Mouse (Mus musculus) cerebellum, postnatal 25 days (tissue): Measurements from ENCODE around the gene Tnfsf15.

Experiments
- DNase-seq, 2 experiments: peaks; one replicate each; pipeline ENCODE4 v3.0.0; 2021; ENCODE audit warnings: mixed read lengths in 2 of 2

The Tnfsf15 gene

GRCm38 (mm10) chr4:63744693-63745171, at the start of gene Tnfsf15:
Gene Tnfsf15, minus strand, starts transcription at chr4:63745113.
- peak; percentile 89 to 94 for DNase-seq

GRCm38 (mm10) chr4:63792328-63792727, 47.4 kb upstream of the Tnfsf15 start:
- no peak for DNase-seq

- DNase-seq: no peak
Observed at GRCm38 (mm10) chr4:63785466-63785865, 40.6 kb upstream of the Tnfsf15 start.

GRCm38 (mm10) chr4:63783826-63784225, 38.9 kb upstream of the Tnfsf15 start:
- DNase-seq: no peak

- no peak for DNase-seq
Observed at GRCm38 (mm10) chr4:63782970-63783613, 38.2 kb upstream of the Tnfsf15 start.

- DNase-seq: no peak
Observed at GRCm38 (mm10) chr4:63777223-63777622, 32.3 kb upstream of the Tnfsf15 start.

GRCm38 (mm10) chr4:63773306-63774090, 28.6 kb upstream of the Tnfsf15 start:
- DNase-seq: peak; percentile 15 to 44

- no peak for DNase-seq
Observed at GRCm38 (mm10) chr4:63772514-63772913, 27.6 kb upstream of the Tnfsf15 start.

GRCm38 (mm10) chr4:63771291-63771690, 26.4 kb upstream of the Tnfsf15 start:
- DNase-seq: no peak

- DNase-seq: no peak
Observed at GRCm38 (mm10) chr4:63769161-63769560, 24.2 kb upstream of the Tnfsf15 start.

GRCm38 (mm10) chr4:63765050-63765449, 20.1 kb upstream of the Tnfsf15 start:
- no peak for DNase-seq

- no peak for DNase-seq
Observed at GRCm38 (mm10) chr4:63759931-63760330, 15.0 kb upstream of the Tnfsf15 start.

GRCm38 (mm10) chr4:63757527-63758154, 12.7 kb upstream of the Tnfsf15 start:
- no peak for DNase-seq

GRCm38 (mm10) chr4:63756072-63756471, 11.2 kb upstream of the Tnfsf15 start:
- DNase-seq: no peak

- no peak for DNase-seq
Observed at GRCm38 (mm10) chr4:63754467-63755020, 9.6 kb upstream of the Tnfsf15 start.

- no peak for DNase-seq
Observed at GRCm38 (mm10) chr4:63753855-63754254, 8.9 kb upstream of the Tnfsf15 start.

GRCm38 (mm10) chr4:63752687-63753523, 8.0 kb upstream of the Tnfsf15 start:
- peak in 1 of 2 experiments; percentile 32 for DNase-seq

GRCm38 (mm10) chr4:63748061-63748730, 3.3 kb upstream of the Tnfsf15 start:
- DNase-seq: no peak

- DNase-seq: peak in 1 of 2 experiments; percentile 16
Observed at GRCm38 (mm10) chr4:63745271-63745670, 358 bp upstream of the Tnfsf15 start.

- DNase-seq: no peak
Observed at GRCm38 (mm10) chr4:63743660-63744059, 1.3 kb downstream of the Tnfsf15 start.

GRCm38 (mm10) chr4:63742763-63743371, 2.0 kb downstream of the Tnfsf15 start:
- no peak for DNase-seq
